Mouse (Mus musculus) heart, adult 9 months (tissue): ENCODE measurements around the gene Carmil3.

Source experiments
- DNase-seq, 2 experiments: peaks; one replicate each; pipeline ENCODE4 v3.0.0; 2022; ENCODE audit warnings: low spot score in 2 of 2

Gene Carmil3

GRCm38 (mm10) chr14:55495509-55496240 lies 5.2 kb downstream of the Carmil3 start:
- no peak for DNase-seq

GRCm38 (mm10) chr14:55496761-55497448 lies 6.5 kb downstream of the Carmil3 start:
- no peak for DNase-seq

GRCm38 (mm10) chr14:55497449-55497821 lies 7.0 kb downstream of the Carmil3 start:
- peak; percentile 69 to 83 for DNase-seq

- DNase-seq, result no peak
Measured at GRCm38 (mm10) chr14:55505612-55506011, 15.2 kb downstream of the Carmil3 start.

GRCm38 (mm10) chr14:55507801-55508200 lies 17.4 kb downstream of the Carmil3 start:
- DNase-seq, result no peak

GRCm38 (mm10) chr14:55509540-55509939 lies 19.1 kb downstream of the Carmil3 start:
- DNase-seq, result no peak

GRCm38 (mm10) chr14:55510125-55510731 lies 19.8 kb downstream of the Carmil3 start, which contains the start of gene Cpne6:
Cpne6 (plus strand) TSS chr14:55510445.
- DNase-seq, result no peak

- DNase-seq, result no peak
Measured at GRCm38 (mm10) chr14:55511037-55511436, 20.6 kb downstream of the Carmil3 start.

GRCm38 (mm10) chr14:55513927-55514326 lies 23.5 kb downstream of the Carmil3 start:
- DNase-seq, result no peak

- no peak for DNase-seq
Measured at GRCm38 (mm10) chr14:55515846-55516245, 25.4 kb downstream of the Carmil3 start.

- DNase-seq, result no peak
Measured at GRCm38 (mm10) chr14:55518897-55519296, 28.4 kb downstream of the Carmil3 start.

- DNase-seq, result no peak
Measured at GRCm38 (mm10) chr14:55519604-55520003, 29.2 kb downstream of the Carmil3 start.

GRCm38 (mm10) chr14:55520451-55521361 lies 30.3 kb downstream of the Carmil3 start:
- DNase-seq, result no peak

GRCm38 (mm10) chr14:55524062-55524461 lies 33.6 kb downstream of the Carmil3 start:
- DNase-seq, result no peak

GRCm38 (mm10) chr14:55524785-55525184 lies 34.3 kb downstream of the Carmil3 start, which contains the start of gene Nrl:
Nrl (minus strand) TSS chr14:55524981.
- DNase-seq, result no peak

GRCm38 (mm10) chr14:55526674-55527073 lies 36.2 kb downstream of the Carmil3 start:
- no peak for DNase-seq

- no peak for DNase-seq
Measured at GRCm38 (mm10) chr14:55527940-55528339, 37.5 kb downstream of the Carmil3 start.

GRCm38 (mm10) chr14:55536116-55536745 lies 45.8 kb downstream of the Carmil3 start:
- no peak for DNase-seq

- peak; percentile 93 to 94 for DNase-seq
Measured at GRCm38 (mm10) chr14:55540067-55540786, 49.8 kb downstream of the Carmil3 start, which contains the start of gene Pck2. Pck2 (plus strand) TSS chr14:55540266.

GRCm38 (mm10) chr14:55540787-55541321 lies 50.4 kb downstream of the Carmil3 start:
- DNase-seq, result peak; percentile 82 to 84
